Mouse (Mus musculus): ENCODE results near the gene Zkscan16.

DNA sequence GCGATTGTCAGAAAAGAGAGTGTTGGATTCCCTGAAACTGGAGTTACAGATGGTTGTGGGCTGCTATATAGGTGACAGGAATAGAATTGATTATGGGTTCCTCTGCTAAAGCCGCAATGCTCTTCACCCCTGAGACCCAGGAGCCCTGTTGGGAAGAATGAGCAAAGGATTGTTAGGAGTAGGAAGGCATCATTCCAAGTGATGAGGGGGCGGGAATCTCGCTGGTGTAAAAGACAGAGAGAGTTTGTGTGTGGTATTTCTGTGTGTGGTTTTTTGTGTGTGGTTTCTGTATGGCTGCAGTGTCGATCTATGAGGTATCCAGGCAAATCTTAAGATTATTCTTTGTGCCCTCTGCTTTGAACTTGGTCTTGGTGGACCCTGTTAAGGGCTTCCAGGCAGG is 1.3 kb downstream of the Zkscan16 start:
- TF ChIP-seq POLR2A (IDR thresholded peaks at IDR 0.05; ENCODE audit: low read depth, low read length) (no peak), CTCF (IDR thresholded peaks at IDR 0.05; ENCODE audit: extremely low read depth, insufficient read length, insufficient replicate concordance, low read depth, low read length) (no peak)

All from small intestine, adult 2 months (tissue).